Mouse (Mus musculus): ENCODE measurements around the gene Iqsec1.

DNA sequence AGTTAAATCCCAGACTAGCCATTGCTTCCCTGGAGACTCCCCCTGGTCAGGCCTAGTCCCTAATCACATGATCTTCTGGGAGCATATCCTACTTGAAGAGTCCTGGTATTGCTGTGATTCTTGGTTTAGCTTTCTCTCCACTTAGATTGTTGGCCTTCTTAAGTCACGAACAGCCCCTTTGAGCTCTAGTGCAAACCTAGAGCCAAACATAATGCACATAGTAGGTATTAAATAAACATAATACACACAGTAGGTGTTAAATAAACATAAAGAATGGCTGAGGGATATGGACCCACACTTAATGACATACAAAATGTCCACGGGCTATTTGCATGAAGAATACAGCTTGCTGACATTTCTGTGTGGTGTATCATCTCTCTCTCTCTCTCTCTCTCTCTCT, 15.7 kb upstream of the Iqsec1 start:
- TF ChIP-seq GATA1 (IDR thresholded peaks at IDR 0.05; ENCODE audit: borderline replicate concordance, low read length) (no peak), FLI1 (IDR thresholded peaks at IDR 0.05; ENCODE audit: low read length) (no peak)

Data from megakaryocyte, embryonic 14.5 days (primary cell).